Mouse (Mus musculus) ES-Bruce4 (cell line): Measurements from ENCODE around the gene Sytl1. TPM values are rescaled to one million over a fixed set of nuclear protein-coding genes. Genes with fewer than 3 reads are reported as not detected.

ENCODE experiments used
- H3K27ac ChIP-seq: 2 replicates; pipeline ENCODE4 v1.5.1; 2012; ENCODE audit warnings: low read length, inconsistent platforms; ENCODE audit not compliant: insufficient read depth
- H3K27me3 ChIP-seq: 2 replicates; pipeline ENCODE4 v1.6.1; 2012; ENCODE audit warnings: mild to moderate bottlenecking, low read length, inconsistent platforms; ENCODE audit not compliant: control insufficient read depth, poor library complexity, insufficient read depth, severe bottlenecking
- H3K36me3 ChIP-seq: 2 replicates; pipeline ENCODE4 v1.6.1; 2012; ENCODE audit warnings: inconsistent platforms, mild to moderate bottlenecking, low read length, moderate library complexity; ENCODE audit not compliant: control insufficient read depth, poor library complexity, insufficient read depth, severe bottlenecking
- H3K4me1 ChIP-seq: one replicate; pipeline ENCODE4 v1.8.1; 2011; ENCODE audit warnings: low read length; ENCODE audit not compliant: control insufficient read depth, insufficient read depth
- H3K4me3 ChIP-seq: 2 replicates; pipeline ENCODE4 v1.5.1; 2011; ENCODE audit warnings: low read depth, mild to moderate bottlenecking, low read length
- H3K9ac ChIP-seq: 2 replicates; pipeline ENCODE4 v1.6.1; 2012; ENCODE audit warnings: low read depth, mild to moderate bottlenecking, inconsistent platforms; ENCODE audit not compliant: poor library complexity, severe bottlenecking
- H3K9me3 ChIP-seq: replicated peaks from 2 replicates; pipeline ENCODE4 v1.6.1; 2012; ENCODE audit warnings: mild to moderate bottlenecking, low read length, inconsistent platforms; ENCODE audit not compliant: control insufficient read depth, poor library complexity, insufficient read depth, severe bottlenecking
- CTCF ChIP-seq: IDR thresholded peaks from one replicate; pipeline ENCODE4 v1.8.1; 2011; ENCODE audit warnings: low read depth, low read length
- EP300 ChIP-seq: IDR thresholded peaks from 2 replicates; pipeline ENCODE4 v1.6.1; 2011; ENCODE audit warnings: low read depth, low read length; ENCODE audit not compliant: insufficient read depth
- POLR2A ChIP-seq: IDR thresholded peaks from one replicate; pipeline ENCODE4 v1.8.1; 2011; ENCODE audit warnings: low read length; ENCODE audit not compliant: insufficient read depth
- polyA plus RNA-seq: library from polyadenylated mRNA; stranded (reverse); fragments of >200 nt; gene quantifications from 2 replicates; pipeline ENCODE4 v1.2.4, GENCODE M21; 2011; ENCODE audit warnings: low read depth; ENCODE audit not compliant: missing spikeins, insufficient read depth, insufficient read length

Gene Sytl1
- polyA plus RNA-seq, 1 experiment: 12.6 TPM

GRCm38 (mm10) chr4:133221701-133222100 is 41.2 kb downstream of the Sytl1 start:
- Histone ChIP-seq H3K9ac (no peak overlapping the region), H3K4me1 (peaks cover 5% of the 10 kb centered on the region), H3K27me3 (no peaks in the 10 kb centered on the region), H3K36me3 (no peaks in the 10 kb centered on the region), H3K4me3 (no peak overlapping the region), H3K9me3 (no peaks in the 10 kb centered on the region), H3K27ac (no peak overlapping the region)
- TF ChIP-seq EP300: no peak
- TF ChIP-seq POLR2A: no peak
- no peak for TF ChIP-seq CTCF

- Histone ChIP-seq H3K9me3 (no peaks in the 10 kb centered on the region), H3K27ac (no peak overlapping the region), H3K27me3 (no peaks in the 10 kb centered on the region), H3K4me3 (peak overlapping the region; percentile 70), H3K4me1 (peaks cover 4% of the 10 kb centered on the region), H3K9ac (peak overlapping the region; percentile 34), H3K36me3 (no peaks in the 10 kb centered on the region)
- TF ChIP-seq POLR2A: no peak
- no peak for TF ChIP-seq EP300
- no peak for TF ChIP-seq CTCF
Measured at GRCm38 (mm10) chr4:133220656-133221055, 42.3 kb downstream of the Sytl1 start.

- no peaks in the 10 kb centered on the region for H3K27me3 ChIP-seq
- TF ChIP-seq EP300: no peak
- no peak for TF ChIP-seq POLR2A
- TF ChIP-seq CTCF: no peak
Measured at GRCm38 (mm10) chr4:133218745-133219144, 44.2 kb downstream of the Sytl1 start.

GRCm38 (mm10) chr4:133217641-133218040 is 45.3 kb downstream of the Sytl1 start:
- no peaks in the 10 kb centered on the region for H3K4me1 ChIP-seq
- no peak overlapping the region for H3K9ac ChIP-seq
- H3K9me3 ChIP-seq: no peaks in the 10 kb centered on the region
- H3K4me3 ChIP-seq: no peak overlapping the region
- peak; percentile 85 for TF ChIP-seq CTCF
- no peak for TF ChIP-seq POLR2A
- H3K36me3 ChIP-seq: no peaks in the 10 kb centered on the region
- no peak overlapping the region for H3K27ac ChIP-seq
- H3K27me3 ChIP-seq: no peaks in the 10 kb centered on the region

More at GRCm38 (mm10) chr4:133218745-133219144, 44.2 kb downstream of the Sytl1 start:
- Histone ChIP-seq H3K27ac (no peak overlapping the region), H3K9me3 (no peaks in the 10 kb centered on the region), H3K36me3 (no peaks in the 10 kb centered on the region), H3K4me3 (no peak overlapping the region), H3K4me1 (peaks cover 3% of the 10 kb centered on the region), H3K9ac (no peak overlapping the region)

- Histone ChIP-seq H3K27ac (no peak overlapping the region), H3K36me3 (no peaks in the 10 kb centered on the region), H3K4me3 (peak overlapping the region; percentile 37; the same call in 1 of the 2 replicates), H3K9me3 (no peaks in the 10 kb centered on the region), H3K9ac (no peak overlapping the region), H3K27me3 (no peaks in the 10 kb centered on the region), H3K4me1 (no peaks in the 10 kb centered on the region)
- no peak for TF ChIP-seq CTCF
- TF ChIP-seq POLR2A: no peak
- no peak for TF ChIP-seq EP300
Measured at GRCm38 (mm10) chr4:133213661-133214060, 49.3 kb downstream of the Sytl1 start.

- Histone ChIP-seq H3K27me3 (no peaks in the 10 kb centered on the region), H3K9me3 (no peaks in the 10 kb centered on the region), H3K36me3 (no peaks in the 10 kb centered on the region), H3K9ac (no peak overlapping the region), H3K4me3 (peak overlapping the region; percentile 37; the same call in 1 of the 2 replicates), H3K4me1 (no peaks in the 10 kb centered on the region), H3K27ac (no peak overlapping the region)
- TF ChIP-seq POLR2A (no peak), CTCF (no peak), EP300 (no peak)
Measured at GRCm38 (mm10) chr4:133213268-133213590, 49.7 kb downstream of the Sytl1 start.
